ENCODE assay signal across 8 mouse cellular contexts in genomic region chr17:15715013-15715902, GRCm38 (mm10). TPM values are rescaled to one million over a fixed set of nuclear protein-coding genes. Genes with fewer than 3 reads are reported as not detected.
A peak's percentile ranks its signal among the peaks of the same experiment; 100 is the strongest.
DNase-seq lines count a peak whose midpoint lies in the region; ATAC-seq and TF ChIP-seq lines count a peak whose summit lies in the region.

No protein-coding gene starts in this region.

- no peaks in the 10 kb centered on the region for H3K9me3 ChIP-seq in embryonic facial prominence, embryonic 11.5 days (replicated peaks; ENCODE audit: control insufficient read depth, low read length)
- H3K9me3 ChIP-seq in embryonic facial prominence, embryonic 10.5 days: no peaks in the 10 kb centered on the region
- H3K9me3 ChIP-seq in liver, embryonic 14.5 days (ENCODE audit: control insufficient read depth, low read length): no peaks in the 10 kb centered on the region

- peak; percentile 74 for TF ChIP-seq CTCF in liver, embryonic 14.5 days (IDR thresholded peaks at IDR 0.05; ENCODE audit: low read depth)

- H3K4me3 ChIP-seq in embryonic facial prominence, embryonic 11.5 days (ENCODE audit: low read depth, low read length): no peak overlapping the region
- H3K4me3 ChIP-seq in embryonic facial prominence, embryonic 10.5 days: no peak overlapping the region
- H3K4me3 ChIP-seq in liver, embryonic 14.5 days (ENCODE audit: insufficient read depth in 1 of 2, low read depth in 2 of 2, low read length in 2 of 2): no peak overlapping the region

- peak; percentile 56; the same call in 1 of the 2 replicates for ATAC-seq in embryonic facial prominence, embryonic 11.5 days (replicated peaks; ENCODE audit: insufficient number of reproducible peaks, low FRiP score, low TSS enrichment, low read depth)
- ATAC-seq in liver, embryonic 14.5 days (ENCODE audit: insufficient read depth): peak; percentile 67

- WGBS in embryonic facial prominence, embryonic 11.5 days: 86% methylated on average over 3 of the region's 3 CpGs
- 77% methylated on average over 3 of the region's 3 CpGs for WGBS in embryonic facial prominence, embryonic 10.5 days
- WGBS in liver, embryonic 14.5 days (ENCODE audit: insufficient replicate concordance): 57% methylated on average over 3 of the region's 3 CpGs

- H3K9ac ChIP-seq in embryonic facial prominence, embryonic 11.5 days (replicated peaks; ENCODE audit: low read length): no peak overlapping the region
- H3K9ac ChIP-seq in liver, embryonic 14.5 days (replicated peaks): no peak overlapping the region

- no peaks in the 10 kb centered on the region for H3K27me3 ChIP-seq in embryonic facial prominence, embryonic 11.5 days (ENCODE audit: control insufficient read depth, insufficient read depth, low read length)
- H3K27me3 ChIP-seq in embryonic facial prominence, embryonic 10.5 days (replicated peaks; ENCODE audit: low read depth, poor library complexity, severe bottlenecking): no peaks in the 10 kb centered on the region
- no peaks in the 10 kb centered on the region for H3K27me3 ChIP-seq in liver, embryonic 14.5 days (ENCODE audit: control insufficient read depth, insufficient read depth, low read length)

- no peak overlapping the region for H3K27ac ChIP-seq in embryonic facial prominence, embryonic 11.5 days (replicated peaks; ENCODE audit: low read depth, low read length)
- no peak overlapping the region for H3K27ac ChIP-seq in embryonic facial prominence, embryonic 10.5 days (replicated peaks)
- no peak overlapping the region for H3K27ac ChIP-seq in liver, embryonic 14.5 days

- intact Hi-C loops in heart, postnatal 14 days (cut with DNase I): no loop called here

- H3K36me3 ChIP-seq in embryonic facial prominence, embryonic 11.5 days (replicated peaks; ENCODE audit: control insufficient read depth, insufficient read depth, low read depth, low read length): no peaks in the 10 kb centered on the region
- H3K36me3 ChIP-seq in embryonic facial prominence, embryonic 10.5 days (replicated peaks): peaks cover 90% of the 10 kb centered on the region
- no peaks in the 10 kb centered on the region; the same call in none of the 2 replicates for H3K36me3 ChIP-seq in liver, embryonic 14.5 days (replicated peaks; ENCODE audit: control insufficient read depth, insufficient read depth, low read depth)

- peak; percentile 13 for DNase-seq in embryonic facial prominence, embryonic 11.5 days (ENCODE audit: low spot score)
- DNase-seq in embryonic facial prominence, embryonic 10.5 days (ENCODE audit: low spot score): no peak
- DNase-seq in B cell, adult 2 months: peak; percentile 67 to 74
- peak; percentile 60 for DNase-seq in adrenal gland, postnatal 14 days
- DNase-seq in heart, postnatal 14 days: peak; percentile 21 to 39
- no peak for DNase-seq in liver, embryonic 14.5 days (ENCODE audit: low read depth in 3 of 3, low spot score in 3 of 3)
- DNase-seq in natural killer cell, adult 2 months (ENCODE audit: low spot score in 2 of 2): peak; percentile 29 to 53
- no peak for DNase-seq in layer of hippocampus, adult 9-11 months

- H3K4me2 ChIP-seq in embryonic facial prominence, embryonic 11.5 days (ENCODE audit: low read depth, low read length): no peak overlapping the region
- H3K4me2 ChIP-seq in liver, embryonic 14.5 days (ENCODE audit: low read depth): no peak overlapping the region

- no peaks in the 10 kb centered on the region for H3K4me1 ChIP-seq in embryonic facial prominence, embryonic 11.5 days (ENCODE audit: control insufficient read depth, insufficient read depth, low read length)
- no peaks in the 10 kb centered on the region for H3K4me1 ChIP-seq in embryonic facial prominence, embryonic 10.5 days
- H3K4me1 ChIP-seq in liver, embryonic 14.5 days (replicated peaks; ENCODE audit: control insufficient read depth in 2 of 2, insufficient read depth in 2 of 2, low read length in 1 of 2): peaks cover 0 to 1% of the 10 kb centered on the region in 2 experiments; a peak in 2 of 4 replicates

- TF ChIP-seq EP300 in liver, embryonic 14.5 days (IDR thresholded peaks at IDR 0.05; ENCODE audit: low read depth): no peak

RNA-seq across cellular contexts. Expression of gene Chd1, which starts 10.5 kb away (rescaled TPM):
- polyA plus RNA-seq in embryonic facial prominence, embryonic 11.5 days (2014; fragmentation: Nextera tagmentation; extraction: Ambion mirVana): 43.9 and 51.1 TPM in 2 replicates
- 35.2 and 39.0 TPM in 2 replicates for polyA plus RNA-seq in embryonic facial prominence, embryonic 10.5 days (2016; fragmentation: Nextera tagmentation; extraction: Ambion mirVana)
- 47.2 and 47.4 TPM in 2 replicates for total RNA-seq in adrenal gland, postnatal 14 days (2021)
- 10 to 100 TPM; 21.6 to 28.0 TPM for total RNA-seq in heart, postnatal 14 days (2021)
- 3.3 and 4.4 TPM in 2 replicates for polyA plus RNA-seq in liver, embryonic 14.5 days (2012; rRNA removed)
- 13.3 and 15.0 TPM in 2 replicates for polyA plus RNA-seq in liver, embryonic 14.5 days (2014; fragmentation: Nextera tagmentation; extraction: Ambion mirVana)

Comparison
In these comparisons a context has a peak if more than half of its experiments do, and no peak if none do; other contexts are left out.
1. DNase-seq: peak in embryonic facial prominence, embryonic 11.5 days (single experiment), B cell, adult 2 months (2 of 2), adrenal gland, postnatal 14 days (single experiment), heart, postnatal 14 days (2 of 2) and natural killer cell, adult 2 months (2 of 2); none in embryonic facial prominence, embryonic 10.5 days (single experiment), liver, embryonic 14.5 days (0 of 3) and layer of hippocampus, adult 9-11 months (single experiment).